Mouse (Mus musculus) inflammation-experienced regulatory T-cells, adult 6 months (primary cell): Measurements from ENCODE around the gene Emp3. TPM values are rescaled to one million over a fixed set of nuclear protein-coding genes. Genes with fewer than 3 reads are reported as not detected.
A peak's percentile ranks its signal among the peaks of the same experiment; 100 is the strongest.
"Not testable (repeated sequence)": the region's sequence is repeated elsewhere in the genome, so short reads cannot be mapped to it uniquely, and the experiment has no call there.

Experiments used
- ATAC-seq: one replicate; pipeline ENCODE4 v1.8.0; 2017
- polyA plus RNA-seq, 3 experiments: library from polyadenylated mRNA; unstranded; fragments of 100-300 nt; shearing (Covaris generic); gene quantifications; one replicate each; pipeline ENCODE4 v1.2.1; 2017

The Emp3 gene
- 100 to 1,000 TPM; 512 to 771 (median 583) TPM for polyA plus RNA-seq

DNA sequence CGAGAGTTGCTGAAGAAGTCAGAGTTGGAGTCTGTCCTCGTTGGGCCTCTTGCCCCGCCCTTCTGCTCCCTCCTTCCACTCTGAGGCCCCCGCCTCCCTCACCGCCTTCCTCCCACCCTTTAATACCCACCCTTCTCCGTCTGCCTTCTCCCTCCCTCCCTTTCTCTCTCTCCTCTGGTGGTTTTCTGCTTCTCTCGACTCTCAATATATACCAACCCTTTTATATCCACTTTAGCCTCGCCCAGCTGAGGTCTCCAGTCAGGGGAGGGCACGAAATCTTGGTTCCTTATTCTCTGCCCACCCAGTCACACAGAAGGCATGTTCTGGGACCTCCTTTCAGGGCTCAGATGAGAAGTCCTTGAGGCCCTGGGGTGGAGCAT is at the start of gene Emp3:
TSS of gene Emp3 (minus strand) at position 163 of the 380 bp plus-strand sequence.
- no peak for ATAC-seq

- ATAC-seq: no peak
These were observed 35.4 kb upstream of the Emp3 start for GRCm38 (mm10) chr7:45956611-45957010.

DNA sequence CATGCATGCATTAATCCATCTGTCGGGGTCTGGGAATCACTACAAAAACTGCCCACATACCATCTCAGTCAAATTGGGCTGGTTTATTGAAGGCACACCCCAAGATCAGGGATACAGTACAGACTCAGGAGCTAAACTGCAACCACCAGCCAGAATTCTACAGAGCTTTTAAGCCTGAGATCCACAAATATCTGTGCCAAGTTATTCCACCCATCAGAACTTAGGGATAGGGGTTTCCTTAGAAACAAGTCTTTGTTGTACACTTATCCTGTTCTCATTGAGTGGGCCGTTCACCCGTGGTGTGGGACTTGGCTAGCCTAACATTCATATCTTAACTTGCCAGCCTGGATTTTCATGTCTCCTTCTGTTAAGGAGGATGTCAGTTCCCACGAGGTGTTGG is 27.9 kb upstream of the Emp3 start:
- no peak for ATAC-seq

GRCm38 (mm10) chr7:45943280-45943679 is 22.1 kb upstream of the Emp3 start:
- ATAC-seq: not testable (repeated sequence)

GRCm38 (mm10) chr7:45941986-45942385 is 20.8 kb upstream of the Emp3 start:
- no peak for ATAC-seq

DNA sequence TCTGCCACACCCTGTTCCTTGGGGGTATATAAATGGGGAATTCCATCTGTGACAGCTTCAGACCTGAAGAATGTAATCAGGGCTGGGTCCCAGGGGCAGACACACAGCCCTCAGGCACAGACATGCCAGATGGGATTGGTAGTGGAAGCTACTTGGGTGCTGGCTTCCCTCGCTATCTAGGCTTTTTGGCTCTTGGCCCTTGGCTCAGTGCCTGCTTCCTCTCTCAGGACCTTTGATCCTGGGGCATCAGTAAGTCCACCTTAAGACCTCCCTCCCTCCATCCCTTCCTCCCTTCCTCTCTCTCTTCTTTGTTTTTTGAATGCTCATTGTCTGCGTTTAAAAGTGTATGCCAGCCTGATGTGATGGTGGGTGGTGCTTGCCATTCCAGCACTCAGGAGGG is 18.6 kb upstream of the Emp3 start:
- no peak for ATAC-seq

DNA sequence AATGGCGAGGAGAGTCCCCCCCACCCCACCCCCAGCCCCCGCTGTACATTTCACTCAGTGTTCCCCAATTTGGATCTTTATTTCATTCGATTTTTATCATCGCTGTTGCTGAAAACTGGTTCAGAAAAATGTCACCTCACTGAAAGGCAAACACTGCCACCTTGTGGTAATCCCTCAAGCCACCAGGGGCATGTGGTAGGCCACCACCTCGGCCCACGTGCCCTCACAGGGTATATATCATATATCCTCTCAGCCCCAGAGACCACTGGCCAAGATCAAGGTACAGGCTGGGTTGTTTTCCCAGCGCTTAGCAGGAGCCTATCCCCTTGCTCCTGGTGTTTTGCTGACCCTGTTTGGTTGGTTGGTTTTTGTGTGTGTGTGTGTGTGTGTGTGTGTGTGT is 13.9 kb upstream of the Emp3 start:
- ATAC-seq: peak; percentile 74

- ATAC-seq: not testable (repeated sequence)
These were observed 12.6 kb upstream of the Emp3 start for GRCm38 (mm10) chr7:45933766-45934165.

GRCm38 (mm10) chr7:45929688-45930087 is 8.5 kb upstream of the Emp3 start:
- no peak for ATAC-seq

GRCm38 (mm10) chr7:45928626-45929295 is 7.6 kb upstream of the Emp3 start:
- ATAC-seq: no peak

GRCm38 (mm10) chr7:45924429-45924816 is 3.2 kb upstream of the Emp3 start:
- ATAC-seq: no peak

DNA sequence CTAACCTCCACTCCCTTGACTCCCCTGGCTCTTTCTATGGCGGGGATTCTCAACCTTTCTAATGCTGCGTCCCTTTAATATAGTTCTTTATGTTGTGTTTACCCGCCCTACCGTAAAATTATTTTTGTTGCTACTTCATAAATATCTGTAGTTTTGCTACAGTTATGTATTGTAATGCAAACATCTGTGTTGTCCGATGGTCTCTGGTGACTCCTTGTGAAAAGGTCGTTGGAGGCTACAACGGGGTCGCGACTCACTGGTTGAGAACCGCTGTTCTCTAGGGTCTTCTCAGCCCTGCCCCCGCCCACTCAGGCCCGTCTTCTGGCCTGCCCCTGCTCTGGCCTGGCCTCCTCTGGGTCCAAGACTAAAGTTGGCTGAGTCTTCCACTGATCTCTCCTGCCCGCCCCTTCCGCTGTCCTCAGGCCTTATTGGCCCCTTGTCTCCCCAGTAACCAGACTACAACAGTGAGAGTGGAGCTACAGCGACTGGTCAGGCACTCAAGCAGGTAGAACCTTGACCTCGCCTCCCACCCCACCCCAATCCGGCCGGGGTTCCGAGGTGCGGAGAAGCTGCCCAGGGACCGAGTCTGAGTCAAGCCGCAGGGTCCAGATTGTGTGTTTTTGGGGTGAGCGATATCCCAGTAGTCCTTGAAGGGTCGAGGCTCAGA is 2.7 kb upstream of the Emp3 start, which contains the start of gene Ccdc114:
TSS of gene Ccdc114 (plus strand) at position 311 of the 667 bp plus-strand sequence.
- ATAC-seq: no peak

DNA sequence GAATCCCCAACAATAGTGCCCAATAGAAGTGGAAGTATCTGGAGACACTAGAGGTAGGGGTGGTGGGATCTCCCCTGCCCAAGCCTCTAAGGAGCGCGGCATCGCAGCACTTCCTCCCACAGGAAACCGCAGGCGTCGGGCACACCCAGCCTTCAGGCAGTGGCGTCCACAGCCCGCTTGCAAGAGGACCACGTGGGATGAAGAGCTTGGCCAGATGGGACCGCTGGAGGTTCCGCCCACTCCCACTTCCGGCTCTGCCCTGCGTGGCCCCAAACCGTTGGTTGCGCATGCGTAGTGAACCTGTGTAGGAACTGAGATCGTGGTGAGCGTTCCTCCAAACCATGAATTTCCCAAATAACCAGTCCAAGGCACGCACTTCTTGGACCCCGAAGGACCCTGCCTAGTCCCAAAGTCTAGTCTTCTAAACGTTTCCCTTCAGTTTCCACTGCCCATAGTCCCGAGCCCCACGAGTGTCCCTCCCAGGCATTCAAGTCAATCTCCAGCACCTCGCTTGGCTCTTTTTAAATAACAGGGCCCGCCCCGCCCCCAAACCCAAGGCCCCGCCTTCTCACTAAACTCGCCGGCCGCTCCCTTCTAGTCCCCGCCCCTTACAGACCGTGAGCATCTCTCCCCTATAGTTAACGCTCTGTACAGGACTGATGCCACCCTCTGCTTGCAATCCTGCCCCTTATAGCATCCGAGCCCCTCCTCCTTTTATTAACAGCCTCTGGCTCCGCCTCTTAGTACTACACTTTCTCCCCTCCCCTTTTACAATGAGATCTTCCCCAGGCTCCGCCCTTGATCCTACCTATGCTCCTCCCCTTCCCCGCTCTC is 1.9 kb upstream of the Emp3 start:
- peak; percentile 87 for ATAC-seq

DNA sequence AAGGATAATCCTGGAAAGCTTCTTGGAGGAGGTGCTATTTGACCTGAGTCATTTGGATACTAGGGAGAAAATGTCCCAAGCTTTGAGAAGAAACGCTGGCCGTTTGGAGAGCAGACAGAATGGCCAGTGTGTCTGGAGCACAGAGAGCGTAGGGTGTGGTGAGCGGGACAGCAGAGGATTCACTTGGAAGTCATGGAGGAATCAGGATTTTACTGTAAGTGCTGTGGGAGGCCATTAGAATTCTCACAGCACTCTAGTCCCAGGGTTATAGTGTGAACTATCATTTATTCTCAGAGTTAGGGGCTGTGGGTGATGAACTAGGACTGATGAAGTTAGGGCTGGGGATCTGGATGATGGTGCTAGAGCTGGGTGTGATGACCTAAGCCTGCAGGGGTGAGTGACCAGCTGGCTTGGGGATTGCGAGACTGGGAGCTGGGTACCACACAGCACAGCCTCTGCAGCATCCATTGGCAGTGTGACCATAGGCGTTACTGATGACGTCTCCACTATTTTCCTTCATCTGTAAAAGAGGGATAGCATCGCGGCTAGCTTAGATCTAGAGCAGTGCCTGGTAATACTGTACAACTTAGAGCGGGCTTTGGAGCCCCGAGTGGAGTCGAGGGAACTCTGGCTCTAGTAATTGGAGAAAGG is 871 bp upstream of the Emp3 start:
- ATAC-seq: no peak

GRCm38 (mm10) chr7:45920583-45921241 is 492 bp downstream of the Emp3 start:
- ATAC-seq: no peak

GRCm38 (mm10) chr7:45919761-45920160 is 1.4 kb downstream of the Emp3 start:
- ATAC-seq: no peak

GRCm38 (mm10) chr7:45919083-45919671 is 2.0 kb downstream of the Emp3 start:
- no peak for ATAC-seq

- no peak for ATAC-seq
These were observed 3.3 kb downstream of the Emp3 start for GRCm38 (mm10) chr7:45917926-45918325.

- no peak for ATAC-seq
These were observed 4.0 kb downstream of the Emp3 start for GRCm38 (mm10) chr7:45917004-45917704.

- peak; percentile 89 for ATAC-seq
These were observed 4.9 kb downstream of the Emp3 start for GRCm38 (mm10) chr7:45916056-45917003.
